In the genomic region with DNA sequence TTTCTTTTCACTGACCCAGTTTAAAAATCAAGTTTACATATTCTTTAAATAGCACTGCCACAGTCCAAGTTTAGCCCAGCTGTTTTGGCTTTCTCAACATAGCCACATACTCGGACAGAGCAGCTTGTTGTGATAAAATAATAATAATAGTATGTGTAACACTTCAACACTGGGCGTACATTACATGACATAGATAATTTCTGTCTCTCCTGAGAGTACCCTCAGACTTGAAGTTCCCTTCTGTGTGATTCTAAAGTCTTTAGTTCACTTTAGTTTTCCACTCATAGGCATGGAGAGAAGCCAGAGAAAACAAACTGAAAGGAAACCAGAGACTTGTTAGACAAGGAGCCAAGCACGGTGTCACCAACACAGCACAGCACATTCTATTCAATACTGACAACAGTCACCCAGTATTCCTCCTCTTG, we compare ENCODE assay signal across 12 mouse cellular contexts.
DNase-seq lines count a peak whose midpoint lies in the region; ATAC-seq and TF ChIP-seq lines count a peak whose summit lies in the region.
"Had no signal": no experiment of that assay in that cellular context is flagged by ENCODE, and none has a peak within 500 bp of the region (broad histone marks: within the 10 kb centered on the region; RNA-seq: fewer than 3 reads in every experiment).

No protein-coding gene starts in this region.

- no peaks in the 10 kb centered on the region for H3K4me1 ChIP-seq in kidney, embryonic 15.5 days
- peaks cover 6% of the 10 kb centered on the region; the same call in 1 of the 2 replicates for H3K4me1 ChIP-seq in heart, postnatal 0 days (ENCODE audit: control insufficient read depth, insufficient read depth)
- H3K4me1 ChIP-seq: embryonic facial prominence, embryonic 13.5 days had no signal

- H3K27me3 ChIP-seq in kidney, embryonic 15.5 days, result no peaks in the 10 kb centered on the region
- no peaks in the 10 kb centered on the region for H3K27me3 ChIP-seq in heart, postnatal 0 days (ENCODE audit: control insufficient read depth, insufficient read depth, low read length)
- H3K27me3 ChIP-seq: embryonic facial prominence, embryonic 13.5 days had no signal

- TF ChIP-seq CTCF in brain, embryonic 14.5 days (IDR thresholded peaks at IDR 0.05; ENCODE audit: borderline replicate concordance, extremely low read depth, insufficient read depth, insufficient read length), result no peak
- TF ChIP-seq CTCF in heart, postnatal 0 days (IDR thresholded peaks at IDR 0.05; ENCODE audit: low read depth), result no peak

- TF ChIP-seq EP300 in heart, postnatal 0 days (IDR thresholded peaks at IDR 0.05; ENCODE audit: low read depth), result 0 out of 2 replicates have a peak, but pooled peaks have one; percentile 30

- TF ChIP-seq POLR2A in brain, embryonic 14.5 days (IDR thresholded peaks at IDR 0.05; ENCODE audit: borderline replicate concordance, extremely low read depth, insufficient read depth, insufficient read length, poor library complexity, severe bottlenecking), result no peak

- no peak for DNase-seq in kidney, postnatal 25 days
- peak; percentile 6 for DNase-seq in brain, embryonic 14.5 days (ENCODE audit: low read depth)
- peak; percentile 66 for DNase-seq in heart, postnatal 0 days (ENCODE audit: low spot score)
- DNase-seq in lung, postnatal 25 days (ENCODE audit: low spot score), result peak; percentile 7
- no peak for DNase-seq in left cerebral cortex, adult 8-10 months (ENCODE audit: low spot score in 2 of 2)
- DNase-seq in spleen, postnatal 10 days (ENCODE audit: low spot score in 2 of 2), result no peak
- DNase-seq: cerebellum, adult 8-10 months; thymus, postnatal 4 days had no signal

- no peaks in the 10 kb centered on the region for H3K36me3 ChIP-seq in kidney, embryonic 15.5 days
- H3K36me3 ChIP-seq in heart, postnatal 0 days (replicated peaks; ENCODE audit: control insufficient read depth, insufficient read depth, low read length), result no peaks in the 10 kb centered on the region
- H3K36me3 ChIP-seq: embryonic facial prominence, embryonic 13.5 days had no signal

- no peak overlapping the region for H3K9ac ChIP-seq in kidney, embryonic 15.5 days
- H3K9ac ChIP-seq in heart, postnatal 0 days (replicated peaks; ENCODE audit: low read depth, low read length), result no peak overlapping the region
- H3K9ac ChIP-seq: embryonic facial prominence, embryonic 13.5 days; hindbrain, embryonic 14.5 days had no signal

- no peaks in the 10 kb centered on the region for H3K9me3 ChIP-seq in kidney, embryonic 15.5 days (replicated peaks)
- H3K9me3 ChIP-seq in heart, postnatal 0 days (replicated peaks; ENCODE audit: control insufficient read depth, low read length), result no peaks in the 10 kb centered on the region
- H3K9me3 ChIP-seq: embryonic facial prominence, embryonic 13.5 days had no signal

- 0 out of 2 replicates have a peak, but pooled peaks have one; percentile 33 for ATAC-seq in kidney, embryonic 15.5 days (replicated peaks; ENCODE audit: low FRiP score)
- ATAC-seq in heart, postnatal 0 days (ENCODE audit: insufficient read depth, low read depth), result peak; percentile 86

- H3K4me3 ChIP-seq in kidney, embryonic 15.5 days (replicated peaks), result no peak overlapping the region
- peak overlapping the region; percentile 20 for H3K4me3 ChIP-seq in heart, postnatal 0 days (ENCODE audit: low read depth, low read length)
- H3K4me3 ChIP-seq: embryonic facial prominence, embryonic 13.5 days had no signal

- WGBS in kidney, embryonic 15.5 days, result 52% methylated on average over 3 of the region's 3 CpGs
- WGBS in heart, postnatal 0 days, result 15% methylated on average over 3 of the region's 3 CpGs

- H3K4me2 ChIP-seq in kidney, embryonic 15.5 days, result no peak overlapping the region
- peak overlapping the region; percentile 46 for H3K4me2 ChIP-seq in heart, postnatal 0 days (ENCODE audit: low read depth, low read length)
- H3K4me2 ChIP-seq: embryonic facial prominence, embryonic 13.5 days; hindbrain, embryonic 14.5 days had no signal

- no peak overlapping the region for H3K27ac ChIP-seq in kidney, embryonic 15.5 days
- peak overlapping the region; percentile 62 for H3K27ac ChIP-seq in heart, postnatal 0 days (ENCODE audit: low read depth)
- H3K27ac ChIP-seq: embryonic facial prominence, embryonic 13.5 days; hindbrain, embryonic 14.5 days; macrophage had no signal

Comparison
In these comparisons a context has a peak if more than half of its experiments do, and no peak if none do; other contexts are left out.
1. DNase-seq: peak in brain, embryonic 14.5 days (single experiment), heart, postnatal 0 days (single experiment) and lung, postnatal 25 days (single experiment); none in kidney, postnatal 25 days (0 of 2), left cerebral cortex, adult 8-10 months (0 of 2) and spleen, postnatal 10 days (0 of 2).